Mouse (Mus musculus) liver, embryonic 14.5 days (tissue): ENCODE data around the gene Asxl1.

Experiments
- CTCF ChIP-seq: IDR thresholded peaks from 2 replicates; pipeline ENCODE4 v1.5.1; 2016; ENCODE audit warnings: antibody characterized with exemption, low read depth, control low read depth
- EP300 ChIP-seq: IDR thresholded peaks from 2 replicates; pipeline ENCODE4 v1.6.1; 2016; ENCODE audit warnings: antibody characterized with exemption, low read depth

DNA sequence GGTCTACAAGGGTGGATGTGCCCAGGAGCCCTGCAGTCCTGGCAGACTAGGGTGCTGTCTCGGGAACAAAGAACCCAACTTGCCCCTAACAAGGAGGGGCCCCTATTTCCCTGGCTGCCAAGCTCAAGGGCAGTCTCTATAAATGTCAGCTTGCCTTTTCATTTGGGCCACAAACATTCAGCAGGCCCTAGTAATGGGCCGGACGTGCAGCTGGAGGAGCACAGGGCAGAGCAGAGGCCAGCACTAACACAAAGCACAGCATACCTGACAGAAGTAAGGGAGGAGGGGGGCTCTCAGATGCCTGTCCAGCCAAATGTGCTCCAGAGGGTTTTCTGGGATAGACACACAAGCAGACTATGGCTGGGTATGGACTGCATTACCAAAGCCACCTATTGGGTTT, 88.2 kb downstream of the Asxl1 start:
- TF ChIP-seq CTCF, result no peak
- TF ChIP-seq EP300, result no peak
